Mouse (Mus musculus) adrenal gland, adult 2 months (tissue): ENCODE data around the gene Fopnl. TPM values are rescaled to one million over a fixed set of nuclear protein-coding genes. Genes with fewer than 3 reads are reported as not detected.
A peak's percentile ranks its signal among the peaks of the same experiment; 100 is the strongest.

Source experiments
- DNase-seq: peaks from one replicate; pipeline ENCODE4 v3.0.0; 2021
- polyA plus RNA-seq: library from polyadenylated mRNA; depleted of rRNA; stranded (reverse); fragments of >200 nt; gene quantifications from 2 replicates; pipeline ENCODE4 v1.2.3, GENCODE M21; 2012
- total RNA-seq, 2 experiments: library from RNA; stranded (reverse); gene quantifications; 2 replicates each; pipeline ENCODE4 v1.2.3; 2021

Gene Fopnl
- total and polyA plus RNA-seq, 3 experiments: 23.8 to 65.4 (median 44.9) TPM

GRCm38 (mm10) chr16:14307373-14307772 lies 9.8 kb downstream of the Fopnl start:
- DNase-seq: no peak

GRCm38 (mm10) chr16:14306451-14306850 lies 10.8 kb downstream of the Fopnl start:
- no peak for DNase-seq

GRCm38 (mm10) chr16:14304791-14305190 lies 12.4 kb downstream of the Fopnl start:
- DNase-seq: peak; percentile 29

- DNase-seq: peak; percentile 74
Measured at GRCm38 (mm10) chr16:14303676-14304075, 13.5 kb downstream of the Fopnl start.

GRCm38 (mm10) chr16:14303148-14303547 lies 14.1 kb downstream of the Fopnl start:
- no peak for DNase-seq

GRCm38 (mm10) chr16:14298461-14298860 lies 18.7 kb downstream of the Fopnl start:
- DNase-seq: no peak

- no peak for DNase-seq
Measured at GRCm38 (mm10) chr16:14297746-14298145, 19.5 kb downstream of the Fopnl start.

GRCm38 (mm10) chr16:14297137-14297536 lies 20.1 kb downstream of the Fopnl start:
- DNase-seq: no peak

GRCm38 (mm10) chr16:14296544-14297124 lies 20.6 kb downstream of the Fopnl start:
- DNase-seq: no peak

- DNase-seq: no peak
Measured at GRCm38 (mm10) chr16:14295291-14295690, 21.9 kb downstream of the Fopnl start.

GRCm38 (mm10) chr16:14292205-14293199 lies 24.7 kb downstream of the Fopnl start:
- peak; percentile 46 for DNase-seq

GRCm38 (mm10) chr16:14291223-14291622 lies 26.0 kb downstream of the Fopnl start, which contains the start of gene Myh11:
Gene Myh11, minus strand, starts transcription at chr16:14291372.
- DNase-seq: peak; percentile 78

GRCm38 (mm10) chr16:14272374-14272965 lies 44.7 kb downstream of the Fopnl start:
- DNase-seq: no peak

GRCm38 (mm10) chr16:14265203-14265920 lies 51.8 kb downstream of the Fopnl start:
- peak; percentile 32 for DNase-seq

GRCm38 (mm10) chr16:14264504-14264903 lies 52.7 kb downstream of the Fopnl start:
- DNase-seq: no peak

GRCm38 (mm10) chr16:14263241-14263640 lies 54.0 kb downstream of the Fopnl start:
- no peak for DNase-seq

GRCm38 (mm10) chr16:14262410-14262809 lies 54.8 kb downstream of the Fopnl start:
- no peak for DNase-seq

- peak; percentile 80 for DNase-seq
Measured at GRCm38 (mm10) chr16:14258856-14259255, 58.3 kb downstream of the Fopnl start.

- no peak for DNase-seq
Measured at GRCm38 (mm10) chr16:14253586-14253985, 63.6 kb downstream of the Fopnl start.

GRCm38 (mm10) chr16:14252877-14253276 lies 64.3 kb downstream of the Fopnl start:
- DNase-seq: no peak

- DNase-seq: no peak
Measured at GRCm38 (mm10) chr16:14249913-14250312, 67.3 kb downstream of the Fopnl start.
